Mouse (Mus musculus): ENCODE data around the gene Rfng.
"Not testable (repeated sequence)": the region's sequence is repeated elsewhere in the genome, so short reads cannot be mapped to it uniquely, and the experiment has no call there.

Gene Rfng

GRCm38 (mm10) chr11:120773463-120774190, 10.4 kb downstream of the Rfng start:
- in situ Hi-C loops (cut with MseI, MboI), result no loop called here

DNA sequence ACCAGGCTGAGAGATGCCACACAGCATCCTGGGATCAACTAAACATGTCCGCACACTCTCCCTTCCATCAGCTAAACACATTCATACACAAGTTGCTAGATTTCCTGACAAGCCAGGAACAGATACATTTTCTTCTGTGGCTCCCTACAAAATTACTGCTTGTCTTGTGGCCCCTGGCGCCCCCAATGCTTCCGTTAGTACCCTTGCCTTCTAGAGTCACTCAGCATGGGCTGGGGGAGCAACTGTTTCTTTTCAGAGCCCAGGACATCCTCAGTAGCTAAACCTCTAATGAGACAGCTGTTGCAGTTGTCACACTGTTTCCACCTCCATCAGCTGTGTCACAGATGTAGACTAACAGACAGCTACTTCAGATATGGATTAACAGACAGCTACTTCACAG, 11.3 kb downstream of the Rfng start:
- in situ Hi-C loops (cut with MseI, MboI), result no loop called here

DNA sequence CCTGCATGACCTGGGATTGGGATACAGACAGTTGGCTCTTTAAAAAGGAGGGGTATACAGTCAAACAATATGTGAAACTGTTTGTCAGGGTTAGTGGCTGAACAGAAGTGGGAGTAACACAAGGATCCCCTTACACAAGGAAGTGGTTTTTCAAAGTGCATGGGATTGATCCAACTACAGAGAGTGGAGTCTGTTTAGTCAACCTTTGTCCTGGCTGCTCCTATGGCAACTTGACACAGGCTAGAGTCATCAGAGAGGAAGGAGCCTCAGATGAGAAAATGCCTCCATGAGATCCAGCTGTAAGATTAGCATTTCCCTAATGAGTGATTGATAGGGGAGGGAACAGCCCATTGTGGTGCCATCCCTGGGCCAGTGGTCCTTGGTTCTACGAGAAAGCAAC, 15.8 kb downstream of the Rfng start:
- in situ Hi-C loops (cut with MseI, MboI), result no loop called here

GRCm38 (mm10) chr11:120767023-120767422, 17.0 kb downstream of the Rfng start:
- in situ Hi-C loops (cut with MseI, MboI), result not testable (repeated sequence)

- in situ Hi-C loops (cut with MseI, MboI), result not testable (repeated sequence)
Observed at GRCm38 (mm10) chr11:120763121-120763999, 20.6 kb downstream of the Rfng start.

DNA sequence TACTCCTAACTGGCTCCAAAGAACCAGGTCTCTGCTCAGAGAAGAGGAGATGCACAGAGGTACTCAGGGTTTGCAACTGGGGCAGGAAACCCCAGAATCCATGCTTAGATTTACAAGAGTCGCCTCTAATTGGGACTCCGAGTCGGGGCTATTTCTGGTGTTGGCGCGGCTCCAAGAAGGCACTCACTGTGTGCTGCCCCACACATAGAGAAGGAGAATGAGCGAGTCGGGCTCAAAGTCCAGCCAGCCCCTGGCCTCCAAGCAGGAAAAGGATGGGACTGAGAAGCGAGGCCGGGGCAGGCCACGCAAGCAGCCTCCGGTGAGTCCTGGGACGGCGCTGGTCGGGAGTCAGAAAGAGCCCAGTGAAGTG, 21.4 kb downstream of the Rfng start, which contains the start of gene Hmga1b:
Gene Hmga1b (plus strand): TSS at position 123 of the 370 bp plus-strand sequence.
- in situ Hi-C loops (cut with MseI, MboI), result not testable (repeated sequence)

- in situ Hi-C loops (cut with MseI, MboI), result no loop called here
Observed at GRCm38 (mm10) chr11:120761811-120762671, 22.0 kb downstream of the Rfng start.

GRCm38 (mm10) chr11:120760236-120760635, 23.8 kb downstream of the Rfng start:
- in situ Hi-C loops (cut with MseI, MboI), result no loop called here

- in situ Hi-C loops (cut with MseI, MboI), result no loop called here
Observed at GRCm38 (mm10) chr11:120751606-120752005, 32.4 kb downstream of the Rfng start.

GRCm38 (mm10) chr11:120749430-120749829, 34.6 kb downstream of the Rfng start:
- in situ Hi-C loops (cut with MseI, MboI), result no loop called here

DNA sequence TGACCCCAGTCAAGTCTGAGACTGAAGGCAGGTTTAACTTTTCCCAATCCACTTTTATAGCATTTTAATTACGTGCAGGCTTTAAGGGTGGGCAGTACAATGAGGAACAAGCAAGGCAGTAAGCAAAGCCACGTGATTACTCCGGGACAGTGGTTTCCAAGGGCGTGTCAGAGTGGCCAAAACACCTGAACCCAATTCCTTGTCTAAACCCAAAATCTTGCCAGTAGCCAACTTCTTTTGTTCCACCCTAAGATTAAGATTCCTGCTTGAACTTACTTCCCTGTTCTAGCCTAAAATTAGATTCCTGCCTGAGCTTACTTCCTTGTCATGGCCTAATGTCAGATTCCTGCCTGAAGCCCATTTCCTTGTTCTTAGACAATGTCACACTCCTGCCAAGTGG, 36.0 kb downstream of the Rfng start:
- in situ Hi-C loops (cut with MseI, MboI), result no loop called here

GRCm38 (mm10) chr11:120744121-120744701, 39.8 kb downstream of the Rfng start:
- in situ Hi-C loops (cut with MseI, MboI), result no loop called here

- in situ Hi-C loops (cut with MseI, MboI), result no loop called here
Observed at GRCm38 (mm10) chr11:120740981-120741380, 43.0 kb downstream of the Rfng start.

DNA sequence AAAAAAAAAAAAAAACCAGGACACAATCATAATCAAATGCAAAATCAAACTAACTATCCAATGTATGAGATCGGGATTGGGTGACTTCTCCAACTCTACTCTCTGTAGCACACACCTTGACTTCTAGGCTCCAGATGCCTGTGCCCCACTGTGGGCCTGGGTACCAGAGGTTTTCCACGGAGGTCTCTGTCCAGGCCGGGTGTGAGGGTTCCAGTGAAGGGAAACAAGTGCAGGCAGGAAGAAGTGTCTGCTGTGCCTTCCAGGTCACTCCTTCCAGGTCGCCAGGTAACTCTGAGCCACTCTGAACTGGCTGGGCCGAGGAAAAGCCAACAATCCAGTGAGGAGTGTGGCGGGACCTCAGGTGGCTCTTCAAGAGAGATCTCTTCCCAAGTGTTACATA, 47.6 kb downstream of the Rfng start:
- in situ Hi-C loops (cut with MseI, MboI), result no loop called here

GRCm38 (mm10) chr11:120733521-120733920, 50.5 kb downstream of the Rfng start:
- in situ Hi-C loops (cut with MseI, MboI), result no loop called here

- in situ Hi-C loops (cut with MseI, MboI), result no loop called here
Observed at GRCm38 (mm10) chr11:120731858-120732680, 51.9 kb downstream of the Rfng start, which contains the start of gene Cbr2. Cbr2 (minus strand) TSS chr11:120732114.

- in situ Hi-C loops (cut with MseI, MboI), result no loop called here
Observed at GRCm38 (mm10) chr11:120731395-120731794, 52.6 kb downstream of the Rfng start.

Data from mouse trophoblast stem cell (cell line).